Mouse (Mus musculus) inflammation-experienced regulatory T-cells, adult 6 months (primary cell): ENCODE measurements at regions not wholly inside any gene's neighbourhood (a gene's known extent, or its start where the extent isn't known, plus 50 kb on each side); places are given as distances from the start of the nearest gene placed in this dataset.

Source experiments
- ATAC-seq: one replicate; pipeline ENCODE4 v1.8.0; 2017

GRCm38 (mm10) chr12:118529428-118530361, 228.5 kb upstream of the Sp4 start:
- no peak for ATAC-seq

- no peak for ATAC-seq
Measured at GRCm38 (mm10) chr12:118521770-118522169, 220.5 kb upstream of the Sp4 start.

DNA sequence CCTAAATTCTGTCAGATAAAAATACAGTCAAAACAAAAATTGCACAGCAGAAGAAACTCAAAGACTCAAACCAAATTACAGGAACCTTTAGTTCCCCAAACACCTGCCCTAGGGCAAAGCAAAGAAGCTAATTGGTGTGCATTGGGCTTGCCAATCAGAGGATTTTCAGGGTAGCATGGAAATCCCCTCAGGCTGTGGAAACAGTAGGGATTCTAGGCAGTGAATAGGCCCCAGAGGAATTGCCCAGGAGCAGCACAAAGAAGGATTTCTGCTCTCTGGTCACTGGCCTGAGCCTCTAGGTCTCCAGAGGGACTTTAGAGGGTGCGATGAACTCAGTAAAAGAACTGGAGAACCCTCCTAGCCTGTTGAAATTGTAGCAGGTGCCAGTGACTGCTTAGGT, 220.1 kb upstream of the Sp4 start:
- ATAC-seq: no peak

- no peak for ATAC-seq
Measured at GRCm38 (mm10) chr12:118519801-118520327, 218.6 kb upstream of the Sp4 start.

- ATAC-seq: no peak
Measured at GRCm38 (mm10) chr12:118510989-118511388, 209.7 kb upstream of the Sp4 start.

- no peak for ATAC-seq
Measured at GRCm38 (mm10) chr12:118508972-118509917, 208.0 kb upstream of the Sp4 start.

- no peak for ATAC-seq
Measured at GRCm38 (mm10) chr12:118500392-118500791, 199.2 kb upstream of the Sp4 start.

- ATAC-seq: no peak
Measured at GRCm38 (mm10) chr12:118488038-118488437, 186.8 kb upstream of the Sp4 start.

GRCm38 (mm10) chr12:118486434-118486833, 185.2 kb upstream of the Sp4 start:
- no peak for ATAC-seq

GRCm38 (mm10) chr12:118481347-118481746, 180.1 kb upstream of the Sp4 start:
- no peak for ATAC-seq

DNA sequence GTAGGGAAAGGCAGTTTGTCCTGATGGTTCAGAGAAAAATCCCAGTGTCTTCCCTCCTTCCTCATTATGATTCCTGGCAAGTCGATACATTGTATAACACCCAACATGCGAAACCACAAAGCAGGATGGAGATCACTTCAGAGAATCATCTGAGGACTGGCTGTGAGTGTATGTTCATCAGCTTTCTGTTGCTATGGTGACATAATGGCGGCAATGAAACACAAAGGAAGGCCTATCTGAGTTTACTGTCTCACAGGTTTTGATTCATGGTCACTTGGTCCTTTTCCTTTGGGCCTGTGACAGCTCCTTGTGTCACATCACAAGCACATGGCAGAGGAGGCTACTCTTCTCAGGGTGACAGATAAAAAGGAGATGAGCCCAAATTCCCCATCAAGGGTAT, 173.5 kb upstream of the Sp4 start:
- no peak for ATAC-seq

DNA sequence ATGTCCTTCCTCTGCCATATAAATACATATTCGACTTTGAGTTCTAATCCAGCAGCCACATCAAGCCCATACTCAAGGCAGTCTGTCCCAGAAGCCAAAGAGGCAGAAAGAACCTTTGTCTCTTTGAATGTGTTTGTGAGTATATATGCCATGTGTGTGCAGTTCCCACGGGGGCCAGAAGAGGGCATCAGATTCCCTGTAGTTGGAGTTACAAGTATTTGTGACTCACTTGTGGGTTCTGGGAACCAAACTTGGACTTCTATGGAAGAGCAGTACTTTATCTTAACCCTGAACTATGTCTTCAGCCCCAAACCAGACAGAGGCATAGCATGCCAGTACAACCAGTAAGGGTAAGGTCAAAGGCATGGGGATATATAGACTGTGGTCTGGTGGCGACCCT, 165.6 kb upstream of the Sp4 start:
- ATAC-seq: no peak

DNA sequence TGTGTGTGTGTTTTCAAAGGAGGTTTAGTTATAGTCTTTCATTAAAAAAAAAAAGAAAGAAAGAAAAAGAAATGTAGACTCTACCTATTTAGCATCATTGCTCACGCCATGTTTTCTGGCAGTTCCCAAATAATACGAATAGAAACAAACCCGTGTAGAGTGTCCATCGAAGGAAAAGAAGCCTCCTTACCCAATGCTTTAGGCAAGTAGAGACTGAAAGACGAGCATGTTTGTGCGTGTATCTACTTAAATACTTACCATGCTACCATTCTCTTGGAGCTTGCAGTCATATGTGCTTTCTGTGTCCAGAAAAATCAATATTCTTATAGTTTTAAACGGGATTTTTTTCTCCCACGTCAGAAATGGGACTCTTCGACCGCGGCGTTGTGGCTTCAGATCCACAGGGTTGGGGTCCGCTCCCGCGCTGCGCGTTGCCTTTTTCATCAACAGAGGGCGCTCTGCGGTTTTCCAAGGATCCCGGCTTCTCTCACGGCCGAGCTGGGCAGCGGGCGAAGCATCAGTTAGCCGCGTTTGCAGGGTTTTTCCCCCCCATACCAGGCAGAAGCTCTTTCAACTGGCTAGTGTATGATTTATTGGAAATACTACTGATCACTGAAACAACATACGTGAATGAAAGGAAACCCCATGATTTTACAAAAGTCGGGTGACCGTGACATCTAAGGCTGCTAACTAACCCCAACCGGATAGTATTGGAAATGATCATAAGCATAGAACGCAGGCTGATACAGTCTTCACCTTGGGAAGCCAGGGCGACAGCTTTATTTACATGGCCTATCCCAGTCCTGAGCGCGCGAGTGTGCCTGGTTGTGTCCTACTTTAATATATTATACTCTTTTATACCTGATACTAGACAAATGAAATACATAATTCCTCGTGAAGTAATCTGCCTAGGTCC, 156.5 kb upstream of the Sp4 start:
- ATAC-seq: no peak

DNA sequence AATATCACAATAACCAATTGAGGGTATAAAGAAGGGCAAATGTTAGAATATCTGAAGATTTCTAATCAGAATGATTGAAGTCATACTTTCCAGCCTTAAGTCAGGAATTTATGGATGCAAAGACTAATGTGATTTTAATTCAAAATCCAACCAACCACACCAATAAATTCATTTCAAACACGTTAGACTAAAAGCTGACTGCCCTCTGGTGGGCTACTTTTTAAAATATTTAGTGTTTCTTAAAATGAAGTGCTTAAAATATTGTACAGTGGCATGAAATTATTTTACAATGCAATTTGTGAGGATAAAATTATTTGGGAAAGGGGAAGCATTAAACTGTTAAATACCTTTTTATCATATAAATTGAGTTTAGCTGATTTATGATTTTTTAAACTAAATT, 154.4 kb upstream of the Sp4 start:
- no peak for ATAC-seq

DNA sequence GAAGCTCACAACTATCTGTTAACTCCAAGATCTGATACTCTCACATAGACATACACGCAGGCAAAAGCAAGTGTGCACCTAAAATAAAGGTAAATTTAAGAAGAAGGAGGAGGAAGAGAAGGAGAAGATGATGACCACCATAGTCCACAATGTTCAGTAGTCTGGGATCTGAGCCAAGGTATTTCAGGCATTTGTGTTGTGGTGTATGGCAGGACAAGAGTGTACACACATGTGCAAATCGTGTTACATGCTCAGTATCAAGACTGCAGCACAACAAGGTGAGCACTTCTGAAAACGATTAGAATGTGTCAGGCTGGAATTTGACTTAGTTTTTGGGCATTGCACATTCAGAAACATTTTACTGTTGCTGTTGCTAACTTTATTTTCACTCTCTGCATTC, 138.4 kb upstream of the Sp4 start:
- ATAC-seq: no peak

GRCm38 (mm10) chr12:118438882-118439281, 137.6 kb upstream of the Sp4 start:
- no peak for ATAC-seq

GRCm38 (mm10) chr12:118432703-118433102, 131.5 kb upstream of the Sp4 start:
- ATAC-seq: no peak

DNA sequence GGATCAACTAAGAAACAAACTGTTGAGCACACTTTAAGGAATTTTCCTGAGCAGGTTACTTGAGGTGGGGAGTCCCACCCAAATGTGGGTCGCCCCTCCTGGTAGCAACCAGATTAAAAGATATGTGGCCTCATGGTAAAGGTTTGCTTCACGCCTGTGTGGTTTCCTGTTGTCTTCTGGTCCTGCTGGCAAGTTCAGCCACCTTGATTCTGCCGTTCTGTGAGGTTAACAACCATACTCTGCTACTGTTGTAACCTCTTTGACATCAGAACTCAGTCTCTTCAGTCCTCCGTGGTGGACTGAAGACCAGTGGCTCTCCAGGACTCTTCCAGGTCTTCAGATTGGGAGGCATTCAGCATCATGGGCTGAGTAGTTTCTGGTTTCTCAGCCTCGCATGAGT, 127.1 kb upstream of the Sp4 start:
- peak; percentile 64 for ATAC-seq

GRCm38 (mm10) chr12:118415956-118416355, 114.7 kb upstream of the Sp4 start:
- no peak for ATAC-seq

- ATAC-seq: no peak
Measured at GRCm38 (mm10) chr12:118411767-118412430, 110.7 kb upstream of the Sp4 start.

DNA sequence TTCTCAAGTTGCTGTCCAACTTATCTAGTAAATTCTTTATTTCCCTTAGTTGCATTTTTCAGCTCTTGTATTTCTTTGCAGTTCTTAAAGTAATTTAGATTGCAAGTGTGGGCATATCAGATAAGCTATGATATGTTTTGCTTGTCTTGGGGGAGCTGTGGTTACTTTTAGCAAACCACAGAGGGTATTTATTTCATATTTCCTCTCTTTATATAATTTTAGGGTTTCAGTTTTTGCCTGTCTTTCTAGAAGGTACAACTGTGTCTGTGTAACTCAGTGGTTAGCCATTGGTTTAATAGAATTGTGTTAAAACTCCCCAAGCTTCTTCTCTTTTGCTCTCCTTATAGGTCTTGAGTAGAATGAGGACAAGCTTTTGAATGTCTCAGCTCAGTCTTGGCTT, 109.7 kb upstream of the Sp4 start:
- ATAC-seq: peak; percentile 65

- no peak for ATAC-seq
Measured at GRCm38 (mm10) chr12:118405135-118405534, 103.9 kb upstream of the Sp4 start.
